Mouse (Mus musculus): Measurements from ENCODE around the gene Hcrt.

DNA sequence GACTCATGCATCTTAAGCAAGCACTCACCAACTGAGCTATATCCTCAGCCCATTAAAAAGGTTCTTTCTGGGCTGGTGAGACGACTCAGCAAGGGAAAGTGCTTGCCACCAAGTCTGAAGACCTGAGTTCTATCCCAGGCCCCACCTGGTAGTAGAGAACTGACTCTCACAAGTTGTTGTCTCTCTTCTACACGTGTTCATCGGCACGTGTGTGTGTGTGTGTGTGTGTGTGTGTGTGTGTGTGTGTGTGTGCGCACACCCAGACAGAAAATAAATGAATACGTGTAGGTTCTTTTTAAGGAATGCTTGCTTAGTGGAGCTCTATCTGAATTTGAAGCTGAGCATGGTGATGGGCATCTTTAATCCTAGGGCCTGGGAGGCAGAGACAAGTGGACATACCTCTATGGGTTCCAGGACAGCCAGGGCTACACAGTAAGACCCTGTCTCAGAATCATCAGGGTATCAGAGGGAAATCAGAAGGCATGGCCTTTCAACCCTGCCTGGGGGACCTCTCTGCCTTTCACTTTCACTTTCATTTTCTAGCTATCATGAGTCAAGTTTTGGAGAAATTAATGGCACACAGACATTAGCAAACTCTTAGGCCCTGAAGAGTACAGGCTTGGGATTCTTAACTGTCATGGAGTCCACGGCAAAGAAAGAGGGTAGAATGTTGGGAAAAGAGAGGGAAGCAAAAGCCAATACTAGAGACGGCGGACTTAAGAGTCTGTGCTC, 27.4 kb downstream of the Hcrt start:
- TF ChIP-seq CTCF (IDR thresholded peaks at IDR 0.05; ENCODE audit: low read depth) (no peak), EP300 (IDR thresholded peaks at IDR 0.05; ENCODE audit: low read depth) (no peak)
